Mouse (Mus musculus): ENCODE measurements at regions not wholly inside any gene's neighbourhood (a gene's known extent, or its start where the extent isn't known, plus 50 kb on each side); places are given as distances from the start of the nearest gene placed in this dataset.
"Not testable (repeated sequence)": the region's sequence is repeated elsewhere in the genome, so short reads cannot be mapped to it uniquely, and the experiment has no call there.

DNA sequence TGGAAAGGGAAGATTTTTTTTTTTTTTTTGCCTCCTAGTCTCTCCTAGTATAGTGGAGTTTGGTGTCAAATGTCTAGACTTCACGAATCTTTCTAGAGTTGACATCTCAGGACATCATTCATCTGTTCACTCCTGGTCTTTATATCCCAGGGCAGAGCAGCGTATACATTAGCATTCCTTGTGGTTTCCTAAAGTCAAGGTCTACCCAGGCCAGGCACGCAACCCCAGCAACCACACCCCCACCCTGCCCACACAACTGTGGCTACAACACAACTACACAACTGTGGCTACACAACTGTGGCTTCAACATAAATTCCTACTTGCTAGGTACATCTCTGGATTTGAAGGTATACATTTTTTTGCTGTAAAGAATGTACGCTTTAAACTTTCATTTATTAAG lies 122.2 kb downstream of the Ppp1r3a start:
- no peak for ATAC-seq (replicated peaks; ENCODE audit: poor library complexity)

DNA sequence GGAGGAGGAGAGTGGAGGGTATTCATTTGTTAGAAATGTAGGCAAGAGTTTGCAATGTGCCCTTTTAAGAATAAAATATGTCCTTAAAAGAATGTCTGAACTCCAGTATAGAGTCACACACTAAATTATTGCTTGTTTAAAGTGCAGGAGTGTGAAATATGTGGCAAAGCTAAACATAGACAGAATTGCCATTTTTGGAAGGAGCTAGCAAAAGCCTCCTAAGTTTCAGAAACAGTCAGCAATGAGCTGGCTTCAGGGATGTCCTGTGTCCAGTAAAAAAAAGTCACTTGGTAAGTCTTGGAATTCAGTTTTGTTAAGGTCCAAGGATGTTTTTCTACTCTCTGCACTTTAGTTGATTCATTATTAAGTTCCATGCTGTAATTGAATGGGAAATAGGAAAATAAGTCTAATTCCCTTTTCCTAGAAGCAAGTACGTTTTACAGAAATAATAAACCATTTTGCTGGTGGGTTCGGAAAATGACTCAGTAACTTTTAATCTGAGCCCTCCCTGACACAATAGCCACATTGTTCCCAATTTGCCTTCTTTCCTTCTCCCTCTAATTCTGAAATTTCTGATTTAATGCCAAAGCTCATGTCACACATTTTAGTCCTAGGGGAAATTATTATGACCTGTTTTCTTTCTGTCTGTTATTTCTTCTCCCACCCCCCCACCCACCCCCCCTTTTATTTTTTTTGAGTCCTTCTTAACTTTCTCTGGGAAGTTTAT lies 123.2 kb downstream of the Ppp1r3a start:
- no peak for ATAC-seq (replicated peaks; ENCODE audit: poor library complexity)

DNA sequence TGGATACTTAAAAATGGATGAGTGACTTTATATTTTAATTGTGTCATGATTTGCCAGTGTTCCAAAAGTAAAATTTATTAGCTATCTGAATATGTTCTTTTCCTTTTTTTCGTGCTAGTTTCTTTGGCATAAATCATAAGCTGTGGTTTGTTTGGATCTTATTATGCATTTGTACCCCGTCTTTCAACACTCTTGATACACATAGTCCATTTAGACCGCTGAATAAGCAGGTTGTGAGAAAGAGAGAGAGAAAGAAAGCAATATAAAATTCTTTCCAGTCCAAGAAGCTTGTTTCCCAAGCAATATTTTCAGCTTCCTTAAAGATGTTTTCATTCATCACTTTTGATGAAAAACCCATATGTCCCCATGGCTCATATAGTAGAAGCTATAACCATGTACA lies 138.4 kb downstream of the Ppp1r3a start:
- ATAC-seq (replicated peaks; ENCODE audit: poor library complexity) = no peak

DNA sequence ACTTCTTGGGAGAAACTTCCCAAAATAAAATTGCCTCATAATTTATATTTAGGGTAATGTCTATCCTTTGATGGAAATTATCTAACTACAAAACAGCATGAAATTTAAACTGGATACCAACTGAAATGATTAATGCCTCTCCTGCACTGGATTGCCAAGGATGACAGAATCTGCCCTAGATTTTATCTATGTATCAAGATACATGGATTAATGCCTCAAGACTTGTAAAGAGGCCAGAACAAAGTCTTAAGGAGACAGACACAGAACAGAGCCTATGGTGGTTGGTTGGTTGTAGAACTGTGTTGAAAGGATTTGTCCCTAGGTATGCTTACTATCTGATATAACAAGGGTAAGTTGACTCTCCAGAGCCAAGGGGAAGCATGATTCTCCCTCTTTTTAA lies 147.0 kb downstream of the Ppp1r3a start:
- no peak for ATAC-seq (replicated peaks; ENCODE audit: poor library complexity)

DNA sequence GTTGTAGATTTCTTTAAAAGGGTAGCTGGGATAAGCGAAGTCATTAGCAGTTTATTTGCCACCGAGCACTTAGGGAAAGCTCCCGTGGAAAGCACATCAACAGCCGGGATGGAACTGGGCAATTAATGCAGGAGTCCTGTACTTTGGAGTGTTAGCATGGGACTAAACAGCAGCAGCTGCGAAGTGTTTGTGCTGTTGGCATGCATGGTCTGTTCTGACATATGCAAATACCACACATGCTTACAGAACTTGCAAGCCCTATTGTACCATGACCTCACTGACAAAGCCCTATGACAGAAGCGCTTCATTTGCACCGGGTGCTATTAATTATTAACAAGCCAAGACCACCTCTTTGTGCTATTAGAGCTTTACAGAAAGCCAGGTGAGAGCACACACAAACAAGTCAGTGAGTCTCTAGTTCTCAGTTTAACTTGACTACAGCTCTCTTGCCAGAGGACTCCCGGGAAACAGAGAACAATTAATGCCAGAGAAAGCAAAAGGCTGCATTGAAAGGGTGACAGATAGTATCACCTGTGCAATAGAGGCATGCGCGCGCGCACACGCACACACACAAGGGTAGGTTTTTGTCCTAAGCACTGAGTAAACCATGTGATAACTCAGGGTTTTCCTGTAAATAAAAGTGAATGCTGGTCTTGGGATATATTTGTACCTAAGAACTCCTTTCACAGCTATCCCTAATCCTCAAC lies 154.4 kb downstream of the Ppp1r3a start:
- no peak for ATAC-seq (replicated peaks; ENCODE audit: poor library complexity)

DNA sequence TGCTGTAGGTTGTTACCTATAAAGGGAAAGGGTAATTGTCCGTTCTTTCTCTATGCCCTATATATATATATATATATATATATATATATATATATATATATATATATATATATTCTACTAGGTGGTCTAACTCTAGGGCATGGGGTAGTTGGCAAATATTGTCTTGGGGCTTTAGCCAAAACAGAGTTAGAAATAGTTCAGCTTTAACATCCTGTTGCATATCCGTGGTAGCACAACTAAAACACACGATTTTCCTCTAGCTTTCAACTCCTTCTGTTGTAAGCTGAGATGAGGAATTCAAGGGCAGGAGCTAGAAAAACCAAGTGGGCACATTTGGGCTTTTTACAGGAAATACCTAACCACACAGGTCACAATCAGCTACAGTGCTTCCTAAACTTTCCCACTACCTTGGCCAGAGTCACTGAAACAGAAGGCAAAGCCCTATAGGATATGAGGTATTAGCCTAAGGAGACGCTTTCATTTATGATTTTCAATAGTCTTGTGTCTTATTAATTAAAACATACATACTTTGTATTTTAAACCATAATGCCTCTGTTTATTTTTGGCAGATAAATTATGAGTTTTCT lies 158.1 kb downstream of the Ppp1r3a start:
- no peak for ATAC-seq (replicated peaks; ENCODE audit: poor library complexity)

DNA sequence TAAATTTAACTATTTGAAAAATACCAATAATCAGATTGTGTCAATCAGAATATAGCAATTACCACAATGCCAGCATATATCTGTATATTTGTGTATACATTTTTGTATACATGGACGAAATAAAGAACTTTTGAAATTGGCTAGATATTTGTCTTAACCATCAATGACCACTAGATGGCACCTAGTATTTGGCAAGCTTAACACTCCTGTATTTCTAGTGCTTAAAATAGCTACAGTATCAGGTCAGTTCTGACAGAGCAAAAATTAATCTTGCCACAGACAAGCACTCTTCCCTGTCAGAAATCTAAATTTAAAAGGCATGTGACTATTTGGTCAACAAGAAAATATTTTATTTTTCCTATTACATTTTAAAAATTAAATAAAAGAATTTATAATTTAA lies 169.2 kb downstream of the Ppp1r3a start:
- peak; percentile 86 for ATAC-seq (replicated peaks; ENCODE audit: poor library complexity)

DNA sequence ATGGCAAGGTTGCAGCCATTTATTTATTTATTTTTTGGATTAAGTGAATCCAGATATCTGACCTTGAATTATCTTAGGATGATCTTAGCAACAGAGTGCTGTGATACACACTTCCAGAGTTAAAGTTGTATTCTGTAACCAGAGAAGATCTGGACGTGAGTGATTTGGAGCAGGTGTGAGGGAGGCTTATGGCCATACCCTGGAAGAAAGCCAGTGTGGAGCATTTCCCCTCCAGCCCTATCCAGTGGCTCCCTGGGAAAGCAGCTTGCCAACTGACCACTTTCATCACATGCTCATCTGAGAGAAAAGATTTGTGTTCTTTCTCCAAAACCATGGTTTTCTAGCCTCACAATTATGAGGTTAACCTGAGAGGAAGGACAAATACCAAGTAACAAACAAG lies 171.2 kb downstream of the Ppp1r3a start:
- no peak for ATAC-seq (replicated peaks; ENCODE audit: poor library complexity)

DNA sequence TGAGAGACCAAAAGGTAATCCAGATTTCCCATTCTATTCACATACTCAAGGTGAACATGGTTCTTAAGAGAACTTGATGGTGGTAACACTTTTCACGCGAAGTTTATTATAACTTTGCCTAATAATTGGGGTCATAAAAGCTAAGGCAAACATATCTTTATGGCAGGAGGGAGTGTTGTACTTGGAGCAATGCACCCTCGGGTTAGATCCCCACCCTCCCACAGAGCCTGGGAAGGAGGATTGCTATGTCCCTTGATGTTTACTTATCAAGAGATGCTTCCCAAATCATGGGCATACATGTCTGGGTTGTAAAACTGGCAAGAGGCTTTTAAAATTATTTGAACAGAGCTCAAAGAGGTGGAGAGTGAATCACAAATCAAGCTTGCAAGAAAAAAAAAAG lies 180.5 kb downstream of the Ppp1r3a start:
- no peak for ATAC-seq (replicated peaks; ENCODE audit: poor library complexity)

DNA sequence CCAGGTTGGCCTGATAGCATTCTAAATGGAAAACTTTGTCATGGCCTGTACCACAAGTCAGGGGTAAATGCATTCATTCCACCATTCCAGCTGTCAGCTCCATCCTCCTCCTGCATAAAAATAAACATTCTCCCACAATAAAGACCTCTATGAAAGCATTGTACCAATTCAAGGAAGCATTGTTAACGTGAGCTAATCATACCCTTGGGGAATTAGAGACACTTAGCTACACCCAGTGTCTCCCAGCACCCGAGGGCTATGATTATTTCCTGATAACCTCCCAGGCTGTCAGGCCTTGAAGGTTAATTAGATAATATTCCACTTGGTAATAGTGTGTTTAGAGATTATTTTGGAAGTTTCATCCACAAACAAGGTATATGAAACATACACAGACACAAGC lies 182.1 kb downstream of the Ppp1r3a start:
- ATAC-seq (replicated peaks; ENCODE audit: poor library complexity) = no peak

DNA sequence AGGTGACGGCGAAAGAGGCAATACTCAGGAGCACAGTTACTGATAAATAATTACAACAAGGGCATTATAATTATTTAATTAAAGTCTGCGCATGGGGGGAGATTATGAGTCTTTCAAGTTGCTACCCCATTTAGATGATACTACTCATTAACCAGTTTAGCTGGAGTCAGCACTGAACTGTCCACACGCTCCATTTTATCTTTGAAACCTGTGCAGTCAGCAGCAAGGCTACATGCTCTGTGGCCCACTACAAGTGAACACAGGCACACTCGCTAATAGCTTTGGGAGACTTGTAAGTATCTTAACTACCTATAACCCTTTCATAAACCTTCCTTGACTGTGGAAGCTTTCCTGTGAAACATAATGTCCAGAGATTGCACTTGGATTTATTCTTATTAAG lies 214.7 kb downstream of the Ppp1r3a start:
- ATAC-seq (replicated peaks; ENCODE audit: poor library complexity) = no peak

DNA sequence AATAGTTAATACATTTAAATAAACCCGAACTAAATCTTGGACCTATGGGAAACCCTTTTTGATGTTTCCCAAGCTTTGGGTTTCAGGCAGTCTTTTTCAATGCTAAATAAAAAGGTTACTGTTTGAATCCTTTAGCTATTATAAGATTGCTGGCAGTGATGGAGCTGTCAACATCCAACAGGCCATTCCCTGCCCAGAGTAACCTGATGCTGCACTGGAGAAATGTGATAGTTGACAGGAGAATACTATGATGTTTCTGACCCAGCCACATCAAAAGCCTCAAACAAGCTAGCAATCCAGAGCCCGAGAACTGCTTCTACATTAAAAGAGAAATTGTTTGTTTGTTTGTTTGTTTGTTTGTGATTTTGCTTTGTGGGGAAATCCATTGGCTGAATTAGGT lies 226.0 kb downstream of the Ppp1r3a start:
- no peak for ATAC-seq (replicated peaks; ENCODE audit: poor library complexity)

DNA sequence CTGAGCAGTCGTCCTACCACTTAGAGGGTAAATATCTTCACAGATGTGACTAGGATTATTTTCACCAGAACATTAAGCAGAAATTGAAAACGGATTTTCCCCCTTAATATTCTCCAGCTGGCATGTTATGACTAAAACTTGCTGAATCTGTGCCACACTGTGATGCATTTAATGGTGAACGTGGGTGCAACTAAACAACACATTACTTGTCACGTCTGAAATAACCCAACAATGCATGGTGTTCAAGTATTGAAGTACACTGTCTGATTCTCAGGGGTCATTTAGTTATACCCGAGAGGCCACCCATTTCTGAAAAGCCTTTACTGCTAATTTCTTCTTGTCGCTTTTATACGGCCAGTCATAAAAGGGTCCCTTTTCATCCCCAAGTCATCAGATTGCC lies 226.5 kb downstream of the Ppp1r3a start:
- no peak for ATAC-seq (replicated peaks; ENCODE audit: poor library complexity)

DNA sequence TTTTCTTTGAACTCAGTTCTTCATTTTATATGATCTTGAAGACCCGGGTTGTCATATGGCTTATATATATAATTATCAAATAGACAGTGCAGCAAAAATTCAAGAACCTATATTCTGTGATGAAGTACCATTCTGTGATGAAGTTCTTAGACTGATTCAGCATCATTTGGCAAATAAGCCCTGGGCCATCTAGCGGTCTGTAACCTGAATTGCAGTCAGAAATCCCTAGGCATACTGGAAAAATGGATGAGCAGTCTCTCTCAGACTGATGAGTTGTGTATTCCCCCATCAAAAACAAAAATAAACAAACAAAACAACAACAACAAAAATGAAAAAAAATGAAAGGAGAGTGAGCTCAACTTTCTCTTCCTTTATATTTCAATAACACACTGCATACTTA lies 232.3 kb downstream of the Ppp1r3a start:
- ATAC-seq (replicated peaks; ENCODE audit: poor library complexity) = peak; percentile 74

DNA sequence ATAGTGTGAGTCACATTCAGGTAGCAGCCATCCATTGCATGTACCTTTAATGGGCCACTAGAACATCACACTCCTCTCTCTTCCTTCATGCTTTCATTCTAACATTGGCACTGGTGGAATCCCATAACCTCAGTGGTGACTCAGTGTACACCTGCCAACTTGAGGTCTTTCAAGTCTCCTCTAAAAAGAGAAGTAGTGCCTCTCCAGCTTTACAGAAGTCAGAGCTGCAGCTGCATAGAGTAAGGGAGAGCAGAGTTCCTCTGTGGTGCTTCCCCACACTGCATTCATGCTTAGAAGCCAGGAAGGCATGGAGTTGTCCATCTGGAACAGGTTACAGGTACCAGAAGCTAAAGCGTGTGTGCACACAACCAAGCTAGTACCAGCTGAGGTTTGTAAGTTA lies 233.8 kb downstream of the Ppp1r3a start:
- no peak for ATAC-seq (replicated peaks; ENCODE audit: poor library complexity)

DNA sequence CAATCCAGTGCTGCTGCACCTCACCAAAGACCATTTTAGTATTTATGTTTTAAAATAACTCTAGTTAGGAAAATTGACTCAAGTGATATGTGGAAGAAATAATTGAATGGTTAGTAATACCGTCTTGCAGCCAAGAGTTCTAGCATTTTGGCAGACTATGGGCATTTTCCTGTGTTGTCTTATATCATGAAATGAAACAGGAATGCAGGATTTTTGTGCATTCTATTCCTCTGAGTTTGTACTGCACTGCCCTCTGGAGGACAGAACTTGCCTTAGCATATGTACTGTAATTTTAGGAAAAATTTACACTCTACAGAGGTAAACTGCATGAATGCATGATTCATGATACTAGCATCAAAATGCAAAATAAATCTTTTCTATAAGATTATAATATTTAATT lies 250.9 kb downstream of the Ppp1r3a start:
- ATAC-seq (replicated peaks; ENCODE audit: poor library complexity) = peak; percentile 81

DNA sequence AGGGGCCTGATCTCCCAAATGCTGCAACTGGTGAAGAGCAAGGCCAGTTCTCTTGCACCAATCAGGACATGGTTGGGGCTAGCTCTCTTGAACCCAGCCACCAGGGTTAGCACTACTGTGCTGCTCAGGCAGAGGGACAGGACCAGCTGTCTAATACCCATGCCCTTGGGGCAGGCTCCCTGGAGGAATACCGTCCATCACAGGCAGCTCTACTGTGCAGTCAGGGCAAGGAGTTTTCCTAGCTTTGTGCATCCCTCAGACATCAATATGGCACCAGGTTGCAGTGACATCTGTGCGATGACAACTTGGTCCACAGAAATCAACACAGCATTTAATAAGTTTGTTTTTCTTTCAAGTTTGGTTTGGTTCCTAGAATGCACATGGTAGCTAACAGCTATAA lies 254.4 kb downstream of the Ppp1r3a start:
- no peak for ATAC-seq (replicated peaks; ENCODE audit: poor library complexity)

DNA sequence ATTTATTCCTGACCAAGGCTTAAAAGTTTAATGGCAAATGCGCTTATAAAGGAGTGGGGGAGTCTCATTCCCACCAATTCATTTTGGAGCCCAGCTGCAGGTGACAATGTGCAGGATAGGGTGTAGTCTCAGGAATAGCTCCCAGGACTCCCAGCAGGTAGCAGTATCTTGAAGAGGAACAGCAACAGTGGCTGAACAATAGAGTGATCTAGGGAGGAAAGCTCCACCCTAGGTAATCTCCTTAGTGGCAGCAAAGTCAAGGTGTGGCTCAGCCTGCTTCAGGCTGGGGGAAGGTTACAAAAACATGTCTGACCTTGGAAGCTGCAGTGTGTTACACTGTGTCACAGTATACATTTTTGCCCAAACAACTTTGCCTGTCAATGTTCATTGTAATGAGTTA lies 255.2 kb downstream of the Ppp1r3a start:
- not testable (repeated sequence) for ATAC-seq (replicated peaks; ENCODE audit: poor library complexity)

DNA sequence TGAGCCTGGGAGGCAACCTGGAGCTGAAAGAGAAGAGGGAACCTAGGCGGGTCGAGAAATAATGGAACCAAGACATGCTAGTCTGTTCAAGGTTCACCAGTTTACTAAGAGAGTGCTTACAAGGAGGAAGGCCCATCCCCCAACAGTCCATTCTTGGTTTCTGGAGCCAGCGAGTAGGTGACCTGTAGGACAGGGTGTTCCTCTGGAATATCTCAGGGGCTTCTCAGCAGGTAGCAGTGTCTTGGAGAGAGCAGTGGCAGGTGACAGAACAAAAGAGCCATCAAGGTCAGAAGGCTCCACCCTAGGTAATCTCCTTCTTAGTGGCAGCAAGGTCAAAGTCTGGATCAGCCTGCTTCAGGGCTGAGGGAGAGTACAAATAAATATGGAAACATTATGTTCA lies 268.4 kb downstream of the Ppp1r3a start:
- ATAC-seq (replicated peaks; ENCODE audit: poor library complexity) = not testable (repeated sequence)

DNA sequence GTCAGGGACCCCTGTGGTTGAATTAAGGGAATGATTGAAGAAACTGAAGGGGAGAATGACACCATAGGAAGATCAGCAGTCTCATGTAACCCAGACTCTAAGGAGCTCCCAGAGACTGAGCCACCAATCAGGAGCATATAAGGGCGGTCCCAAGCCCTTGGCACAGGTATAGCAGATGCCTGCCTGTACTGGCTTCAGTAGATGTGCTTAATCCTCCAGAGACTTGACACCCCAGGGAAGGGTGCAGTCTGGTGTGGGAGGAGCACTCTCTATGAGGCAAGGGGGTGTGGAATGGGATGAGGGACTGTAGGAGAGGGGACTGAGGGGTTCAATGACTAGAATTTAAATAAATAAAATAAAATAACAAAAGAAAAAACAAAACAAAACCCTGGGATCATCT lies 298.7 kb downstream of the Ppp1r3a start:
- no peak for ATAC-seq (replicated peaks; ENCODE audit: poor library complexity)

DNA sequence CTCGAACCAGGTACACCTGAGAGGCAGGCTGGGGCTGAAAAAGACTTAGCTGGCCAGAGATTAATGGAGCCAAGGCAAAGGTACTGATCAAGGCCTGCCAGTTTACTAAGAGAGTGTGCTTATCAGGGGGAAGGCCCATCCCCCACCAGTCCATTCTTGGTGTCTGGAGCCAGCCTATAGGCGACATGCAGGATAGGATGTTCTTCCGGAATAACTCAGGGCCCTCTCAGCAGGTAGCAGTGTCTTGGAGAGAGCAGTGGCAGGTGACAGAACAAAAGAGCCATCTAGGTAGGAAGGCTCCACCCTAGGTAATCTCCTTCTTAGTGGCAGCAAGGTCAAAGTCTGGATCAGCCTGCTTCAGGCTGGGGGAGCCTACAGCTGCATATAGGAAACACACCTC lies 301.8 kb downstream of the Ppp1r3a start:
- not testable (repeated sequence) for ATAC-seq (replicated peaks; ENCODE audit: poor library complexity)

DNA sequence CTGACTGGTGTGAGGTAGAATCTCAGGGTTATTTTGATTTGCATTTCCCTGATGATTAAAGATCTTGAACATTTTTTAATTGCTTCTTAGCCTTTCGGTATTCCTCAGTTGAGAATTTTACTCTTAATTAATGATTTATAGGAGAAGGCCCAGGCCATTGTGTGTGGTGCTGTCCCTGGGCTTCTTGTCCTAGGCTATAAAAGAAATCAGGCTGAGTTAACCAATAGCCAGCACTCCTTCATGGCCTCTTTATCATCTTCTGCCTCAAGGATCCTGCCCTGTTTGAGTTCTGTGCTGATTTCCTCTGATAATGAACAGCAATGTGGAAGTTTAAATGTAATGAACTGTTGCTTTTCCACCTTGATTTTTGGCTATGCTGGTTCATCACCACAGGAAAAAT lies 323.3 kb downstream of the Ppp1r3a start:
- ATAC-seq (replicated peaks; ENCODE audit: poor library complexity) = no peak

Measured in megakaryocyte progenitor cell, adult 5-6 weeks (primary cell).